Mouse (Mus musculus) right cerebral cortex, postnatal 4 days (tissue): ENCODE data around the gene Dnajc3.

ENCODE experiments used
- DNase-seq: peaks from one replicate; pipeline ENCODE4 v3.0.0-alpha.2; 2022

The Dnajc3 gene

GRCm38 (mm10) chr14:118984161-118984560 lies 46.4 kb downstream of the Dnajc3 start:
- DNase-seq, result no peak

- peak; percentile 75 for DNase-seq
Observed at GRCm38 (mm10) chr14:118986653-118987522, 49.1 kb downstream of the Dnajc3 start.

- no peak for DNase-seq
Observed at GRCm38 (mm10) chr14:118987523-118988496, 50.0 kb downstream of the Dnajc3 start.

GRCm38 (mm10) chr14:118995226-118995925 lies 57.6 kb downstream of the Dnajc3 start:
- no peak for DNase-seq

- no peak for DNase-seq
Observed at GRCm38 (mm10) chr14:119003320-119003719, 65.5 kb downstream of the Dnajc3 start.

GRCm38 (mm10) chr14:119005834-119006233 lies 68.1 kb downstream of the Dnajc3 start:
- no peak for DNase-seq

- no peak for DNase-seq
Observed at GRCm38 (mm10) chr14:119006441-119007102, 68.8 kb downstream of the Dnajc3 start.

GRCm38 (mm10) chr14:119007103-119007951 lies 69.6 kb downstream of the Dnajc3 start:
- peak; percentile 90 for DNase-seq

- DNase-seq, result no peak
Observed at GRCm38 (mm10) chr14:119008031-119008590, 70.3 kb downstream of the Dnajc3 start.

- no peak for DNase-seq
Observed at GRCm38 (mm10) chr14:119009531-119009930, 71.8 kb downstream of the Dnajc3 start.

- peak; percentile 73 for DNase-seq
Observed at GRCm38 (mm10) chr14:119012607-119013431, 75.0 kb downstream of the Dnajc3 start.

GRCm38 (mm10) chr14:119013549-119013948 lies 75.8 kb downstream of the Dnajc3 start:
- no peak for DNase-seq

- peak; percentile 40 for DNase-seq
Observed at GRCm38 (mm10) chr14:119025889-119026288, 88.1 kb downstream of the Dnajc3 start.

- peak; percentile 28 for DNase-seq
Observed at GRCm38 (mm10) chr14:119027130-119027529, 89.4 kb downstream of the Dnajc3 start.

- DNase-seq, result no peak
Observed at GRCm38 (mm10) chr14:119027675-119028253, 90.0 kb downstream of the Dnajc3 start.
